Mouse (Mus musculus): Measurements from ENCODE around the gene Alkbh2. TPM values are rescaled to one million over a fixed set of nuclear protein-coding genes. Genes with fewer than 3 reads are reported as not detected.
A peak's percentile ranks its signal among the peaks of the same experiment; 100 is the strongest.

The Alkbh2 gene
- polyA plus RNA-seq, 1 experiment from 2014 or later: 4.1 TPM

- H3K4me1 ChIP-seq (replicated peaks): peaks cover 17% of the 10 kb centered on the region
- H3K9me3 ChIP-seq (replicated peaks): no peaks in the 10 kb centered on the region
- H3K4me3 ChIP-seq (replicated peaks): no peak overlapping the region
- WGBS (ENCODE audit: insufficient replicate concordance): 51% methylated on average over 9 of the region's 9 CpGs
- H3K27ac ChIP-seq (replicated peaks): no peak overlapping the region
- no peaks in the 10 kb centered on the region for H3K27me3 ChIP-seq
- H3K9ac ChIP-seq: no peak overlapping the region
- peaks cover 40% of the 10 kb centered on the region for H3K36me3 ChIP-seq (replicated peaks)
- ATAC-seq (ENCODE audit: insufficient read depth): peak; percentile 51
- no peak overlapping the region for H3K4me2 ChIP-seq
Observed at GRCm38 (mm10) chr5:114139175-114139574, 11.2 kb upstream of the Alkbh2 start.

DNA sequence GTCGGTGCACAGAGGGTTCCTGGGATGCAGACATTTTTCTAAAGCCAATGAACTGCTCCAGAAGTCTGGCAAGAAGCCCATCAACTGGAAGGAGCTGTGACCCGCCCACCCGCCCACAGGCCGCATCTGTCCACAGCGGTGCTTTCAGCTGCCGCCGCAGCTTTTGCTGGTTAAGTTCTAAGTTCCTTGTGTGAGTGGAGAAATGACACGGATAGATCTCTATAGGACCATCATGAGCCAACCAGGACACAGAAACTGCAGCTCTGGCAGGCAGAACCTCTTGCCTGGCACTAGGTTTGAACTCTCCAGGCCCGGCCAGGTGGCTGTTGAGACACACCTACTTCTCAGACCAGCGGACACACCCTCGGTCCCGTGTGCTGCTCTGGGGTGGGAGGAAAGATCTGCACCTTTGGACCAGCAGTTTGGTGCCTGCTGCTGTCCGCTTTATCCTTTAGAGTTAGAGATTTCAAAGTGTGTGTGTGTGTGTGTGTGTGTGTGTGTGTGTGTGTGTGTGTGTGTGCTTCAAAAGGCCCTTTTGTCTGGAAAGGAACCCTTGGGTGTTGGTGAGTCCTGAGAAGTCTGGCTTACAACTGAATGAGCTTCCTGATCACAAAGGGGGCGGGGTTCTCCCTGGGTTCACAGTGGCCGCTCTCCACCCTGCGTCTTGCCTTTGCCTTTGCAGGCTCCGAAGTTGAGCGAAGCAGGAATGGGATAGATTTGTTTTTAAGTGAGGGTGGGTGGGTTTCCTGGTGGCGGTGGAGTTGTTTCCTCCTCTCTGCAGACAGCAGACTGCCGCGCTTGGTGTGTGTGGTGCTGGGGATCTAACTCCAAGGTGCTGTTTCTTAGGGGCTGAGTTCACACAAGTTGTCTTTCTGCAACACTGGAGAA, 10.5 kb upstream of the Alkbh2 start:
- Histone ChIP-seq H3K27me3 (no peaks in the 10 kb centered on the region), H3K4me1 (replicated peaks) (peaks cover 24% of the 10 kb centered on the region), H3K27ac (replicated peaks) (0 out of 2 replicates have a peak overlapping the region, but pooled peaks have one; percentile 19), H3K36me3 (replicated peaks) (peaks cover 42% of the 10 kb centered on the region), H3K9me3 (replicated peaks) (no peaks in the 10 kb centered on the region), H3K4me2 (no peak overlapping the region), H3K9ac (no peak overlapping the region), H3K4me3 (replicated peaks) (no peak overlapping the region)
- no peak for ATAC-seq (ENCODE audit: insufficient read depth)
- 74% methylated on average over 21 of the region's 21 CpGs for WGBS (ENCODE audit: insufficient replicate concordance)

DNA sequence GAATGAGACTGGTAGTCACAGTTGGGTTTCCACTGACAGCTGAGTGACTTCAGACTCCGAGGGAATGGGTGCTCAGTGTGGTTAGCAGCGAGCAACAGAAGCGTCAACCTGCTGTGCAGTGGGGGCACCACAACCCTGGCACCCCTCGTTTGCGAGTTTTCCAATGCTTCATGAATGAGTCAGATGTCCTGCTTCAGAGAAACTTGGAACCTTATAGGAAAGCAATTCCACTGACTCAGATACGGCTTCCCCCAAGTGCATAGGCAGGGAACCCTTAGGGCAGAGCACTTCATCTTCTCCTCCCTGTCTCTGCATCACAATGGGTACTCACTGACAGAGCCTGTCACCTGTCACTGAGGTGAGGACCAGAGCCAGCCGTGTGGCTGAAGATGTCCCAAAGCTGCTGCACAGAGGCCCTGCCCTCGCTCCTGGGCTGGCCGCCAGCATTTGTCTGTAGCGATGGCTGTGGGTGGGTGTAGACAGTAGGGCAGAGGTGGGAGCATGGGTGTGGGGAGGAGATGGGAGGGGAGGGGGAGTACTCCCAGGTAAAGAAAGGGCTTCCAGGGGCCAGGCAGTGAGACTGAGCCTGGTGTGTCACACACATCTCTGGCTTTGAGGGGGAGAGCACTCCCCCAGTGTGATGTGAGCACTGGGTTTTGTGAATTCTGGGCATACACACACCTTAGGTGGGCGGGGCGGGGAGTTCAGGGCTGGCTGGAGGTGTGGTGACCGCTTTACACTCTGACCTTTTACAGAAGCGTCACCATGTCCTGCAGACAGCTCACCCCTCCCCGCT, 9.7 kb upstream of the Alkbh2 start:
- H3K27me3 ChIP-seq: no peaks in the 10 kb centered on the region
- no peak overlapping the region for H3K9ac ChIP-seq
- 79% methylated on average over 15 of the region's 15 CpGs for WGBS (ENCODE audit: insufficient replicate concordance)
- H3K4me2 ChIP-seq: no peak overlapping the region
- ATAC-seq (ENCODE audit: insufficient read depth): no peak
- peaks cover 31% of the 10 kb centered on the region for H3K4me1 ChIP-seq (replicated peaks)
- H3K36me3 ChIP-seq (replicated peaks): peaks cover 45% of the 10 kb centered on the region
- no peak overlapping the region for H3K27ac ChIP-seq (replicated peaks)
- no peak overlapping the region for H3K4me3 ChIP-seq (replicated peaks)
- no peaks in the 10 kb centered on the region for H3K9me3 ChIP-seq (replicated peaks)

- H3K4me1 ChIP-seq (replicated peaks): peaks cover 51% of the 10 kb centered on the region
Observed at GRCm38 (mm10) chr5:114135516-114135915, 7.5 kb upstream of the Alkbh2 start.

GRCm38 (mm10) chr5:114134091-114134534, 6.1 kb upstream of the Alkbh2 start:
- Histone ChIP-seq H3K9ac (no peak overlapping the region), H3K27ac (replicated peaks) (no peak overlapping the region)

More at GRCm38 (mm10) chr5:114135516-114135915, 7.5 kb upstream of the Alkbh2 start:
- no peak for ATAC-seq (ENCODE audit: insufficient read depth)
- Histone ChIP-seq H3K27me3 (no peaks in the 10 kb centered on the region), H3K36me3 (replicated peaks) (peaks cover 45% of the 10 kb centered on the region), H3K4me2 (no peak overlapping the region), H3K27ac (replicated peaks) (no peak overlapping the region), H3K4me3 (replicated peaks) (no peak overlapping the region), H3K9ac (no peak overlapping the region), H3K9me3 (replicated peaks) (no peaks in the 10 kb centered on the region)
- 74% methylated on average over 10 of the region's 10 CpGs for WGBS (ENCODE audit: insufficient replicate concordance)

DNA sequence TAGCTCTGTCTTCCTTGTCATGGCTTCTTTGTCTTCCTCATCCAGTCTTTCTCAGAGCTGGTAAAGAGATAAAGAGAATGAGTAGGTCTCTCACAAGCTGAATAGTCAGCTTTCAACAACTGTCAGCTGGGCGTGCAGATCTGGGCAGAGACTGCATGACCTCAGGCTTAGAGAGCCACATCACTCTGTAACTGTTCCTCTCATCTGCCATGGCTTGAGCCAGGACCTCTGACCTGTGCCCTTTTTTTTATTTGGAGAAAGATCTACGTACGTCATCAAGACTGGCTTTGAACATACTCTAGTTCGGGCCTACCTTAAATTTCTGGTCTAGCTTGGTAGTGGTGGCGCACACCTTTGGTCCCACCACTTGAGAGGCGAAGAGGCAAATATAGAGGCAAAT, 4.8 kb upstream of the Alkbh2 start:
- Histone ChIP-seq H3K36me3 (replicated peaks) (peaks cover 32% of the 10 kb centered on the region), H3K4me3 (replicated peaks) (no peak overlapping the region), H3K4me2 (0 out of 2 replicates have a peak overlapping the region, but pooled peaks have one; percentile 99), H3K27ac (replicated peaks) (no peak overlapping the region), H3K9ac (no peak overlapping the region), H3K4me1 (replicated peaks) (peaks cover 59% of the 10 kb centered on the region), H3K27me3 (no peaks in the 10 kb centered on the region), H3K9me3 (replicated peaks) (no peaks in the 10 kb centered on the region)
- no peak for ATAC-seq (ENCODE audit: insufficient read depth)
- 80% methylated on average over 6 of the region's 6 CpGs for WGBS (ENCODE audit: insufficient replicate concordance)

More at GRCm38 (mm10) chr5:114134091-114134534, 6.1 kb upstream of the Alkbh2 start:
- H3K27me3 ChIP-seq: no peaks in the 10 kb centered on the region
- peaks cover 43% of the 10 kb centered on the region for H3K36me3 ChIP-seq (replicated peaks)
- no peak overlapping the region for H3K4me3 ChIP-seq (replicated peaks)
- no peaks in the 10 kb centered on the region for H3K9me3 ChIP-seq (replicated peaks)
- peak; percentile 2; the same call in 1 of the 2 replicates for ATAC-seq (ENCODE audit: insufficient read depth)
- peak overlapping the region; percentile 13 for H3K4me2 ChIP-seq
- 13% methylated on average over 6 of the region's 6 CpGs for WGBS (ENCODE audit: insufficient replicate concordance)
- peaks cover 58% of the 10 kb centered on the region for H3K4me1 ChIP-seq (replicated peaks)

GRCm38 (mm10) chr5:114131521-114131840, 3.5 kb upstream of the Alkbh2 start:
- Histone ChIP-seq H3K4me2 (peak overlapping the region; percentile 99), H3K9me3 (replicated peaks) (no peaks in the 10 kb centered on the region), H3K9ac (peak overlapping the region; percentile 56), H3K4me1 (replicated peaks) (peaks cover 69% of the 10 kb centered on the region), H3K27ac (replicated peaks) (peak overlapping the region; percentile 72), H3K4me3 (replicated peaks) (peak overlapping the region; percentile 74), H3K27me3 (no peaks in the 10 kb centered on the region), H3K36me3 (replicated peaks) (peaks cover 19% of the 10 kb centered on the region; the same call in 1 of the 2 replicates)
- WGBS (ENCODE audit: insufficient replicate concordance): under 1% methylated on average over 15 of the region's 15 CpGs
- ATAC-seq (ENCODE audit: insufficient read depth): no peak

- ATAC-seq (ENCODE audit: insufficient read depth): peak; percentile 93
- Histone ChIP-seq H3K4me2 (peak overlapping the region; percentile 99), H3K36me3 (replicated peaks) (peaks cover 14% of the 10 kb centered on the region; the same call in 1 of the 2 replicates), H3K27me3 (no peaks in the 10 kb centered on the region), H3K9me3 (replicated peaks) (no peaks in the 10 kb centered on the region), H3K4me3 (replicated peaks) (peak overlapping the region; percentile 74), H3K27ac (replicated peaks) (peak overlapping the region; percentile 72), H3K9ac (peak overlapping the region; percentile 56), H3K4me1 (replicated peaks) (peaks cover 75% of the 10 kb centered on the region)
- under 1% methylated on average over 87 of the region's 87 CpGs for WGBS (ENCODE audit: insufficient replicate concordance)
Observed at GRCm38 (mm10) chr5:114130698-114131520, 2.9 kb upstream of the Alkbh2 start.

- peak within 1 kb of the TSS; percentile 74 for H3K4me3 ChIP-seq (replicated peaks)
- WGBS (ENCODE audit: insufficient replicate concordance): under 1% methylated on average over 29 of the region's 29 CpGs
- peak within 1 kb of the TSS; percentile 99 for H3K4me2 ChIP-seq
- H3K9ac ChIP-seq: peak within 1 kb of the TSS; percentile 56
- peak within 1 kb of the TSS; percentile 72 for H3K27ac ChIP-seq (replicated peaks)
- H3K4me1 ChIP-seq (replicated peaks): peaks cover 74% of the 10 kb centered on the region
- no peak for ATAC-seq (ENCODE audit: insufficient read depth)
- H3K9me3 ChIP-seq (replicated peaks): no peaks in the 10 kb centered on the region
- no peaks in the 10 kb centered on the region for H3K27me3 ChIP-seq
- H3K36me3 ChIP-seq (replicated peaks): 0 out of 2 replicates have a peak, but pooled peaks cover 7% of the 10 kb centered on the region
Observed at GRCm38 (mm10) chr5:114130211-114130605, 2.2 kb upstream of the Alkbh2 start, which contains the start of gene Ung. Ung (plus strand) TSS chr5:114130386.

DNA sequence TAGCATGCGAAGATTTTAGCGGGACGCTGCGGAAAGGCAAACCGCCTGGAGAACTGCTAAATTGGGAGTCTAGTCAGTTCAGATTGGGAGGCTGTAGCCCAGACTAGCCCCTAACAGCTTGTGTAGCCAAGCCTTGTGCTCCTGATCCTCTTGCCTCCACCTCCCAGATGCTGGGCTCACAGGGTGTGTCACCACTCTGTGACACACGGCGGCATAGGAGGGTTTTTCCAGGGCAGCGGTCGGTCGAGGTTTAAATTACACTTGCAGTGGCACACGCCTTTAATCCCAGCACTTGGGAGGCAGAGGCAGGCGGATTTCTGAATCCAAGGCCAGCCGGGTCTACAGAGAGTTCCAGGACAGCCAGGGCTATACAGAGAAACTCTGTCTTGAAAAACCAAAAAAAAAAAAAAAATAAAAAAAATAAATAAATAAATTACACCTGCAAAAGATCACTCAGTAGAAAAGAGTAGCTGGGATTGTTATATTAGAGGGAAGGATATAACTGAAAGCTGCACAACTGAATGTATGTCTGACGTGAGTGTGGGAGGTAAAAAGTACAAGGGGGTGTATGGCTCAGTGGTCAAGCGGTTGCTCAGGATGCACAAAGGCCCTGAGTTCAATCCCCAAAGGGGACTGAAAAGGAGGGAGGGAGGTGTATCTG, 1.7 kb upstream of the Alkbh2 start:
- Histone ChIP-seq H3K9ac (no peak overlapping the region), H3K36me3 (replicated peaks) (0 out of 2 replicates have a peak, but pooled peaks cover 5% of the 10 kb centered on the region), H3K4me1 (replicated peaks) (peaks cover 71% of the 10 kb centered on the region), H3K9me3 (replicated peaks) (no peaks in the 10 kb centered on the region), H3K4me2 (peak overlapping the region; percentile 99), H3K27ac (replicated peaks) (no peak overlapping the region), H3K27me3 (no peaks in the 10 kb centered on the region), H3K4me3 (replicated peaks) (peak overlapping the region; percentile 74)
- WGBS (ENCODE audit: insufficient replicate concordance): 74% methylated on average over 15 of the region's 15 CpGs
- no peak for ATAC-seq (ENCODE audit: insufficient read depth)
